Mouse (Mus musculus) liver, embryonic 11.5 days (tissue): ENCODE measurements at regions not wholly inside any gene's neighbourhood (a gene's known extent, or its start where the extent isn't known, plus 50 kb on each side); places are given as distances from the start of the nearest gene placed in this dataset.

Experiments used
- ATAC-seq: fragments of 200-750 bp; cut with Nextera tagmentation; replicated peaks from 2 replicates; pipeline ENCODE4 v1.8.0; 2017; ENCODE audit warnings: moderate number of reproducible peaks, mild to moderate bottlenecking, moderate TSS enrichment, moderate library complexity; ENCODE audit not compliant: low FRiP score
- DNase-seq: peaks from one replicate; pipeline ENCODE4 v3.0.0-alpha.2; 2017; ENCODE audit warnings: low spot score
- H3K27ac ChIP-seq: fragments of 300-500 bp; sonication (generic); 2 replicates; pipeline ENCODE4 v1.5.1; 2014; ENCODE audit warnings: mild to moderate bottlenecking, low read depth, low read length, control low read depth
- H3K27me3 ChIP-seq: fragments of 300-500 bp; sonication (generic); replicated peaks from 2 replicates; pipeline ENCODE4 v1.6.1; 2014; ENCODE audit warnings: low read length, mixed read lengths; ENCODE audit not compliant: control insufficient read depth, insufficient read depth
- H3K36me3 ChIP-seq: fragments of 300-500 bp; sonication (generic); 2 replicates; pipeline ENCODE4 v1.6.1; 2014; ENCODE audit warnings: mild to moderate bottlenecking, low read length, moderate library complexity, mixed read lengths; ENCODE audit not compliant: control insufficient read depth, insufficient read depth
- H3K4me1 ChIP-seq: fragments of 300-500 bp; sonication (generic); replicated peaks from 2 replicates; pipeline ENCODE4 v1.6.1; 2014; ENCODE audit warnings: low read length, mixed read lengths; ENCODE audit not compliant: control insufficient read depth, insufficient read depth
- H3K4me2 ChIP-seq: fragments of 300-500 bp; sonication (generic); 2 replicates; pipeline ENCODE4 v1.6.1; 2014; ENCODE audit warnings: mild to moderate bottlenecking, control low read depth, moderate library complexity
- H3K4me3 ChIP-seq: fragments of 300-500 bp; sonication (generic); 2 replicates; pipeline ENCODE4 v1.5.1; 2014; ENCODE audit warnings: low read depth, low read length, control low read depth
- H3K9ac ChIP-seq: fragments of 300-500 bp; sonication (generic); 2 replicates; pipeline ENCODE4 v1.6.1; 2014; ENCODE audit warnings: low read depth, low read length, control low read depth
- H3K9me3 ChIP-seq: fragments of 300-500 bp; sonication (generic); 2 replicates; pipeline ENCODE4 v1.6.1; 2016; ENCODE audit warnings: low read length, inconsistent platforms, mixed read lengths; ENCODE audit not compliant: control insufficient read depth
- WGBS: fragments of 180-500 bp; shearing (Covaris S2); extraction: QIAGEN DNeasy Blood & Tissue Kit; methylation state at CpG from one replicate; pipeline ENCODE4 v1.1.7; 2014; 5-methylcytosine and 5-hydroxymethylcytosine counted together

DNA sequence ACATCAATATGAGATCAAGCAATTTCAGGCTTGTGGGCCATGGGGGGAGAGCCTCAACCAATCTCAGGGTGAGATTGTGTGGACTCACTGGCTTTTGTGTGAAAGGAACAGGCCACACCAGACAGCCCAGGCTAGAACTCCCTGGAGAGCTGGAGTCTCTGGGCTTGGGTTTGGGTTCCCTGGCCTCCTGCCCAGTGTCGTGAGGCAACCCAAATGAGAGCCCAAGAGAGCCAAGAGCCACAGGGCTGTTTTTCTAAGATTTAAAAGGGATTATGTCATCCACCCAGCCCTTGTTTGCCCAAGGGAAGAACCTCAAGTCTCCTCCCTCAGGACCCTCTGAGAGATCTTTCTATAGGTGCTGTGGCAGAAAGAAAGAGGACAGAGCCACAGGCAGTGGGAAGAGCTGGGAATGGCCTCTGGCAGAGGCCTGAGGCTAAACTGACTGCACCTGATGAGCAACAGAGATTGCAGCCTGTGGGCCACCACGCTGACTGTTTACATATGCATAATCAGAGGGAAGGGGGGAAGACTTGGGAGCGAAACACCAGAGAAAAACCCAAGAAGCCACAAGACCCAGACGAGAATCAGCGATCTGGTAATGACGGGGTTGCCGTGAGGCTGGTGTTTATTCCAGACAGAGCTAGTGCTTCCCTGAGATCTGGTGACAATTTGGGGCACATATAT, 92.1 kb downstream of the Bcl2l11 start:
- Histone ChIP-seq H3K9me3 (no peaks in the 10 kb centered on the region), H3K27ac (no peak overlapping the region), H3K9ac (no peak overlapping the region), H3K4me2 (no peak overlapping the region), H3K36me3 (no peaks in the 10 kb centered on the region), H3K4me3 (no peak overlapping the region), H3K4me1 (no peaks in the 10 kb centered on the region; the same call in 1 of the 2 replicates), H3K27me3 (no peaks in the 10 kb centered on the region)
- ATAC-seq (no peak), DNase-seq (no peak)
- 56% methylated on average over 7 of the region's 7 CpGs for WGBS

DNA sequence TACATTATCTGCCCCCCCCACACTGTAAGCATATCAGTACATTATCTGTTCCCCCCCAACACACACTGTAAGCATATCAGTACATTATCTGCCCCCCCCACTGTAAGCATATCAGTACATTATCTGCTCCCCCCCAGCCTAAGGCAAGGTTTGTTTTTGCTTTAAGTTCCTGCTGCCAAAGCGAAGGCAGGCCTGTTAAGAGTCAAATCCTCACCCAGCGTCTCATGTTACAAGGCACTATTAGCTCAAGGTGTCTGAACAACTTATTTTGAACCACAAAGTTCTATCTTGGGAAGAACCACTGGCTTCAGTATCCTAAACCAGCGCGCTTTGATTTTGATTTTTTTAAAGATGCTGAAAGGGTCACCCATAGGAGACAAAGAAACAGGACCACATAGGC, 93.1 kb downstream of the Bcl2l11 start:
- H3K4me2 ChIP-seq: no peak overlapping the region

DNA sequence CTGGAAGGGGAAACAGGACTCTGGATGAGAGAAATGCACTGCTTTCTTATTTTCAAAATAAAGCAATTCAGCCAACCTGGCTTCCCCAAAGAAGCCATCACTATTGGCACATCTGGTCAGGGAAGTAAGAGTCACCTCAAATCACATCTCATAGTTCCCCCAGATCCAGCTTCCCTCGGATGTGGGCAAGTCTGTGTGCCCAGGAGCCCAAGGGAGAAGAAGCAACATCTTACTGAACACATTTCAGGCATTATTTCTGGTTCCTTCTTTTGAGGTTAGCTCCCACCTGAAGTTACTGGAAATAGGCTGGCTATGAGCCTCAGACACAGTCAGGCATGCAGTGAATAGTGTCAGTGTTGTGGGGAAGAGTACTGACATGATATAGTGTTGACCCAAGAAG, 95.2 kb downstream of the Bcl2l11 start:
- Histone ChIP-seq H3K9ac (no peak overlapping the region), H3K4me3 (no peak overlapping the region), H3K27ac (no peak overlapping the region), H3K4me2 (no peak overlapping the region), H3K4me1 (no peaks in the 10 kb centered on the region; the same call in 1 of the 2 replicates), H3K9me3 (no peaks in the 10 kb centered on the region), H3K27me3 (no peaks in the 10 kb centered on the region), H3K36me3 (no peaks in the 10 kb centered on the region)
- no peak for ATAC-seq
- no peak for DNase-seq
- 59% methylated on average over 1 of the region's 1 CpGs for WGBS

More for the DNA sequence above, 93.1 kb downstream of the Bcl2l11 start:
- no peaks in the 10 kb centered on the region for H3K27me3 ChIP-seq
- 73% methylated on average over 4 of the region's 4 CpGs for WGBS
- no peak overlapping the region for H3K9ac ChIP-seq
- no peak overlapping the region for H3K27ac ChIP-seq
- no peaks in the 10 kb centered on the region; the same call in 1 of the 2 replicates for H3K4me1 ChIP-seq
- no peaks in the 10 kb centered on the region for H3K9me3 ChIP-seq
- H3K36me3 ChIP-seq: no peaks in the 10 kb centered on the region
- no peak for DNase-seq
- ATAC-seq: no peak
- H3K4me3 ChIP-seq: no peak overlapping the region

DNA sequence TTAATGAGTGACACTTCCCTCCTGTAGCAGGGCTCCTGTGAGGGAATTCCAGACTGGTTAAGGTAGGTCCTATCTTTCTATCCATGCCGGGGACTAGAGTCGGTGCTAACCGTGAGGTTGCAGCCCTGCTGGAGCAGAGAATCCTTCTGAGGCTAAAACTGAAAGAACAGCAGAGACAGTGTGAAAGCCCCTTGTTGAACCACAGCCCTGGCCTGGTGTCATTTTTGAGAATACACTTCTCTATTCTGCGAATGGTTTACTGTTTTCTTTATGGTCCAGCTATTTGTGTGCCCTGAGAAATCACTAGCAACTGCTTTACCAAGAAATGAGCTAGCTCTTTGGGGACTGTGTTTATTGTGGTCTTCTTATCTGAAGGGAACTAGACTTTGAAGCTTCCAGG, 95.8 kb downstream of the Bcl2l11 start:
- Histone ChIP-seq H3K4me2 (no peak overlapping the region), H3K9ac (no peak overlapping the region), H3K36me3 (no peaks in the 10 kb centered on the region), H3K4me3 (no peak overlapping the region), H3K4me1 (no peaks in the 10 kb centered on the region; the same call in 1 of the 2 replicates), H3K27me3 (no peaks in the 10 kb centered on the region), H3K27ac (no peak overlapping the region), H3K9me3 (no peaks in the 10 kb centered on the region)
- 80% methylated on average over 4 of the region's 4 CpGs for WGBS
- DNase-seq (no peak), ATAC-seq (no peak)

DNA sequence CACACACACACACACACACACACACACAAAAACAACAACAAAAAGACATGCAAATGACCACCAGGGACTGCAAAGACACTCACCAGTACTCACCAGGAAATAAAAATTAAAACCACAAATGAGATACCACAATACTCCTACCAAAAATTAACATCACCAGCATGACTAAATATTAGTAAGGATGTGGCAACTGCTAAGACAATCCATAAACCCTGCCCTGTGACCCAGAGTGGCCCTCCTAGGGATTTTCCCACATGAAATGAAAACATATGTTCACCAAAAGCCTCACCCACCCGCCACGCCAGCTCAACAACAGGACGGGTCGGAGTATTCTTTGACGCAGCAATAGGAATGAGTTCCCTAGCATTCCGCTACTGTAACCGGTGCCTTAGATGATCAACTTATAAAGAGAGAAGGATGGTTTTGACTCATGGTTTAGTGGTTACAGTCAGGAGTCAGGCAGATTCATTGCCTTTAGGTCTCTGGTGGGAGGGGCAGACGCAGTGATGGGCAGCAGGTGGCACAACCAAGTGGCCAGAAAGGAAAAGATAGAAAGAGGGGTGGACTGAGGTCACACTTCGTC, 100.7 kb downstream of the Bcl2l11 start:
- H3K4me1 ChIP-seq: no peaks in the 10 kb centered on the region
- no peak for ATAC-seq
- whole genome bisulfite sequencing: 87% methylated on average over 9 of the region's 9 CpGs

DNA sequence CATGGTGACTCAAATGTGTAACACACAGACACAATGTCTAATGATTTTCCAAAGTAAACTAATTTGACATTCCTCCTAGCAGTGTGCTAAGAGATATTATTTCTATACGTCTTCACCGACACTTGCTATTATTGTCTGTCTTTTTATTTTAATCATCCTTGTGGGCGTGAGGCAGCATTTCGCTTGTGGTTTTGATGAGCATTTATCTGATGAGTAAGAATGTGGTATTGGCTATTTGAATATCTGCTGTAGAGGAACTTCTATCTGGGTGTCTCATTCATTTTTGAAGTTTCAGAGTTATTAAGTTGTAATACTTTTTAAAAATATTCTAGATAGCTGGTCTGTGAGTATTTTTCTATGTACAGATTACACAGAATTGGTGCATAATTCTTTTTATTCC, 103.9 kb downstream of the Bcl2l11 start:
- 76% methylated on average over 4 of the region's 4 CpGs for WGBS
- Histone ChIP-seq H3K9ac (no peak overlapping the region), H3K27me3 (no peaks in the 10 kb centered on the region), H3K4me2 (no peak overlapping the region), H3K4me1 (no peaks in the 10 kb centered on the region), H3K36me3 (no peaks in the 10 kb centered on the region), H3K4me3 (no peak overlapping the region), H3K9me3 (no peaks in the 10 kb centered on the region), H3K27ac (no peak overlapping the region)
- no peak for DNase-seq
- no peak for ATAC-seq

More for the DNA sequence above, 100.7 kb downstream of the Bcl2l11 start:
- Histone ChIP-seq H3K9ac (no peak overlapping the region), H3K27me3 (no peaks in the 10 kb centered on the region), H3K4me3 (no peak overlapping the region), H3K4me2 (no peak overlapping the region), H3K9me3 (no peaks in the 10 kb centered on the region), H3K27ac (no peak overlapping the region), H3K36me3 (no peaks in the 10 kb centered on the region)
- no peak for DNase-seq

DNA sequence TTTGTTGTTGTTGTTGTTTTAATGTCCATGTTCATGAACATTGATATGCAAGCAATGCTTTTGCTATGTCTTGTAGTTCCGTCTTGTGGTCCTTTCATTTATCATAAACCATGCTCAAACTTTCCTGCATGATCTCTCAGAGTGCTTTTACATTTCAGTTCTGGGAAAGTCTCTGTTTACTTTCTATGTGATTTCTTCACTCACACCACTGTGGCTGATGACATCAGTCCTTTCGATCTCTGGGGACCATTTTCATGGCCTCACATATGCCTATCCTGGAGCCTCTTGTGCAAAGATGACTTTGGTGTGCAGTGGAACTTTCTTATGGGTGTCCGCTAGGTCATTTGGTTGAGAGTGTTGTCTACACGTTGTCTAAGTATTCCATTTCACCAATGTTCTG, 105.1 kb downstream of the Bcl2l11 start:
- Histone ChIP-seq H3K4me3 (no peak overlapping the region), H3K27ac (no peak overlapping the region), H3K4me2 (no peak overlapping the region), H3K36me3 (no peaks in the 10 kb centered on the region), H3K27me3 (no peaks in the 10 kb centered on the region), H3K9me3 (no peaks in the 10 kb centered on the region), H3K4me1 (no peaks in the 10 kb centered on the region), H3K9ac (no peak overlapping the region)
- 87% methylated on average over 4 of the region's 4 CpGs for WGBS
- DNase-seq: no peak
- no peak for ATAC-seq

DNA sequence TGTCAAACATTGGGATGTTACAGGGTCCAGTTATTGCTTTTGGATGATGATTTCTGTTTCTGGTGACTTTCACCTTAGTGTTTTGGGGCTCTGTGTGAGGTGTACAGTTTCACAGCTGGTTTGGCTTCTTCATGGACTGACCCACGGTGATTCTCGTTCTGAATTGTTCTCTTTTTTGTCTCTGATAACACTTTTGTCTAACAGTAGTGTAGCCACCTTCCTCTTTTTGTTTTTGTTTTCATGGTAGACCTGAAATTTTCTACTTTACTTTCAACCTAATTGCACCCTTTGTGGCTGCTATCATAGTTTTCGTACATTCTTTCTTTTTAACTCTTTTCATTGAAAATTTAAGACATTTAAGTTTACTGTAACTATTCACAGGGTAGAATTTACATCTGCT, 105.5 kb downstream of the Bcl2l11 start:
- no peak overlapping the region for H3K27ac ChIP-seq
- no peak overlapping the region for H3K4me3 ChIP-seq
- DNase-seq: no peak
- H3K4me1 ChIP-seq: no peaks in the 10 kb centered on the region
- no peak overlapping the region for H3K9ac ChIP-seq
- WGBS: 59% methylated on average over 3 of the region's 3 CpGs
- H3K9me3 ChIP-seq: no peaks in the 10 kb centered on the region
- H3K4me2 ChIP-seq: no peak overlapping the region
- ATAC-seq: no peak
- H3K36me3 ChIP-seq: no peaks in the 10 kb centered on the region
- no peaks in the 10 kb centered on the region for H3K27me3 ChIP-seq

DNA sequence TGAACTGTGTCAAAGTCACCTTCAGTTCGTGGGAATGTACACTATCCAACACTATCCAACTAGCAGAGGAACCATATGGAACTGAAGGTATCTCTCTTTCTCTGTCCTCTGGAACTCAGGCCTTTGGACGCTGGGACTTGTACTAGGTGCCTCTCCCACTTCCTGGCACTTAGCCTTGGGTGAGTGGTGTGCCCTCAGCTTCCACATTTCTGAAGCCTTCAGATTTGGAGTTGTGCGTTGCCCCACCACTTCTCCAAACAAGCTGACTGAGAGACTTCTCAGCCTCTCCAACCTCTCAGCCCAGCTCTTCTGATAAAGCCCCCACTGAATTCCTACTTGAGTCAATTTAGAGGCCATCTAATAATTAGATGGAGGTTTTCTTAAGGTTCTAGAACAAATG, 106.2 kb downstream of the Bcl2l11 start:
- Histone ChIP-seq H3K27ac (no peak overlapping the region), H3K4me3 (no peak overlapping the region), H3K4me2 (no peak overlapping the region), H3K36me3 (no peaks in the 10 kb centered on the region), H3K4me1 (no peaks in the 10 kb centered on the region), H3K27me3 (no peaks in the 10 kb centered on the region), H3K9ac (no peak overlapping the region), H3K9me3 (no peaks in the 10 kb centered on the region)
- DNase-seq: no peak
- ATAC-seq: no peak
- WGBS: 59% methylated on average over 3 of the region's 3 CpGs
